8 mouse cellular contexts compared by ENCODE assay signal in genomic region chr19:47168793-47169412, GRCm38 (mm10). TPM values are rescaled to one million over a fixed set of nuclear protein-coding genes. Genes with fewer than 3 reads are reported as not detected.
DNase-seq lines count a peak whose midpoint lies in the region; ATAC-seq and TF ChIP-seq lines count a peak whose summit lies in the region.

No protein-coding gene starts in this region.

- H3K9ac ChIP-seq in lung, embryonic 14.5 days, result no peak overlapping the region

- H3K27me3 ChIP-seq in lung, embryonic 14.5 days (ENCODE audit: insufficient read depth, low read length), result no peaks in the 10 kb centered on the region
- no peaks in the 10 kb centered on the region for H3K27me3 ChIP-seq in thymus, adult 2 months (ENCODE audit: control insufficient read depth, insufficient read depth, low read length)

- peak; percentile 88 for TF ChIP-seq CTCF in lung, embryonic 14.5 days (IDR thresholded peaks at IDR 0.05; ENCODE audit: low read depth)
- TF ChIP-seq CTCF in thymus, adult 2 months (IDR thresholded peaks at IDR 0.05; ENCODE audit: borderline replicate concordance, control insufficient read depth, extremely low read depth, insufficient read depth, low read length, poor library complexity), result no peak

- no peaks in the 10 kb centered on the region for H3K36me3 ChIP-seq in lung, embryonic 14.5 days (ENCODE audit: insufficient read depth)
- H3K36me3 ChIP-seq in thymus, adult 2 months (ENCODE audit: control insufficient read depth, insufficient read depth, low read length), result no peaks in the 10 kb centered on the region

- peak overlapping the region; percentile 52 for H3K4me2 ChIP-seq in lung, embryonic 14.5 days

- H3K27ac ChIP-seq in lung, embryonic 14.5 days (ENCODE audit: low read depth), result no peak overlapping the region
- no peak overlapping the region for H3K27ac ChIP-seq in thymus, adult 2 months (ENCODE audit: control insufficient read depth, insufficient read depth, low read length)

- peak; percentile 74 for ATAC-seq in frontal cortex, adult (ENCODE audit: low TSS enrichment)
- peak; percentile 78 to 81 for ATAC-seq in hematopoietic stem cell, adult 5-6 weeks (replicated peaks in 1 of 2; ENCODE audit: insufficient read depth in 1 of 2, low FRiP score in 2 of 2, low TSS enrichment in 1 of 2, low read depth in 1 of 2, poor library complexity in 2 of 2, severe bottlenecking in 2 of 2)
- ATAC-seq in lung, embryonic 14.5 days (ENCODE audit: insufficient read depth), result peak; percentile 38; the same call in 1 of the 2 replicates
- ATAC-seq in neutrophil, adult 5-6 weeks (ENCODE audit: extremely low read depth, insufficient number of reproducible peaks, low FRiP score, poor library complexity, severe bottlenecking), result peak; percentile 77

- 22% methylated on average over 11 of the region's 11 CpGs for WGBS in lung, embryonic 14.5 days
- 20% methylated on average over 11 of the region's 11 CpGs for WGBS in thymus, adult 2 months

- TF ChIP-seq POLR2A in thymus, adult 2 months (IDR thresholded peaks at IDR 0.05; ENCODE audit: control insufficient read depth, extremely low read depth, insufficient read depth, low read length, poor library complexity), result no peak

- H3K9me3 ChIP-seq in lung, embryonic 14.5 days (ENCODE audit: low read depth, low read length), result no peaks in the 10 kb centered on the region

- H3K4me3 ChIP-seq in lung, embryonic 14.5 days (ENCODE audit: low read depth, low read length), result no peak overlapping the region
- H3K4me3 ChIP-seq in thymus, adult 2 months (ENCODE audit: control insufficient read depth, insufficient read depth, low read length), result no peak overlapping the region

- DNase-seq in MN1 (ENCODE audit: low spot score), result peak; percentile 84
- peak; percentile 87 for DNase-seq in cerebellum, adult 9-10 months
- DNase-seq in layer of hippocampus, adult 8-10 months (ENCODE audit: low spot score in 2 of 2), result peak; percentile 74 to 93
- peak; percentile 95 for DNase-seq in lung, embryonic 14.5 days
- peak; percentile 83 for DNase-seq in thymus, adult 2 months

- no peaks in the 10 kb centered on the region for H3K4me1 ChIP-seq in lung, embryonic 14.5 days (ENCODE audit: insufficient read depth)
- H3K4me1 ChIP-seq in thymus, adult 2 months (replicated peaks; ENCODE audit: control insufficient read depth, insufficient read depth, low read length), result peaks cover 5% of the 10 kb centered on the region; the same call in 1 of the 2 replicates

RNA-seq across cellular contexts. Expression of gene Neurl1a, which starts 9.7 kb away (rescaled TPM):
- total RNA-seq in hematopoietic stem cell, adult 5-6 weeks (2017), result not detected in 2 replicates
- total RNA-seq in layer of hippocampus, adult 8-10 months (2022), result 100 to 1,000 TPM; 144 to 170 (median 155) TPM
- 7.6 and 8.0 TPM in 2 replicates for polyA plus RNA-seq in lung, embryonic 14.5 days (2014; fragmentation: Nextera tagmentation; extraction: Ambion mirVana)
- total RNA-seq in neutrophil, adult 5-6 weeks (2017), result 0.12 TPM in 2 replicates
- 1.6 and 2.0 TPM in 2 replicates for polyA plus RNA-seq in thymus, adult 2 months (2012; rRNA removed)

RNA-seq across cellular contexts. Expression of gene Calhm3, which starts 11.3 kb away (rescaled TPM):
- not detected in 2 replicates for total RNA-seq in hematopoietic stem cell, adult 5-6 weeks (2017)
- total RNA-seq in layer of hippocampus, adult 8-10 months (2022), result not detected
- polyA plus RNA-seq in lung, embryonic 14.5 days (2014; fragmentation: Nextera tagmentation; extraction: Ambion mirVana), result not detected in 2 replicates
- not detected in 2 replicates for total RNA-seq in neutrophil, adult 5-6 weeks (2017)
- 0.45 and 1.1 TPM in 2 replicates for polyA plus RNA-seq in thymus, adult 2 months (2012; rRNA removed)

RNA-seq across cellular contexts. Expression of gene Calhm1, which starts 24.8 kb away (rescaled TPM):
- total RNA-seq in hematopoietic stem cell, adult 5-6 weeks (2017), result not detected in 2 replicates
- not detected for total RNA-seq in layer of hippocampus, adult 8-10 months (2022)
- polyA plus RNA-seq in lung, embryonic 14.5 days (2014; fragmentation: Nextera tagmentation; extraction: Ambion mirVana), result not detected in 2 replicates
- not detected in 2 replicates for total RNA-seq in neutrophil, adult 5-6 weeks (2017)
- 0.13 TPM in 1 of 2 replicates, not detected in the other for polyA plus RNA-seq in thymus, adult 2 months (2012; rRNA removed)

RNA-seq across cellular contexts. Expression of gene Calhm2, which starts 30.8 kb away (rescaled TPM):
- 16.1 and 18.8 TPM in 2 replicates for total RNA-seq in hematopoietic stem cell, adult 5-6 weeks (2017)
- 1 to 10 TPM; 4.5 to 7.5 (median 6.3) TPM for total RNA-seq in layer of hippocampus, adult 8-10 months (2022)
- 2.4 and 2.6 TPM in 2 replicates for polyA plus RNA-seq in lung, embryonic 14.5 days (2014; fragmentation: Nextera tagmentation; extraction: Ambion mirVana)
- 46.8 and 51.0 TPM in 2 replicates for total RNA-seq in neutrophil, adult 5-6 weeks (2017)
- 16.3 and 17.2 TPM in 2 replicates for polyA plus RNA-seq in thymus, adult 2 months (2012; rRNA removed)

Comparison
In these comparisons a context has a peak if more than half of its experiments do, and no peak if none do; other contexts are left out.
1. RNA of gene Neurl1a, which starts 9.7 kb away (total RNA-seq): 144 to 170 TPM in layer of hippocampus, adult 8-10 months; 0.12 TPM in neutrophil, adult 5-6 weeks and not detected in hematopoietic stem cell, adult 5-6 weeks; every median in the first group is over 100 times any median in the second.
2. Peak in every context shown above with its lines, with median percentiles within 50 percentile points of each other: DNase-seq and ATAC-seq.